Mouse (Mus musculus): ENCODE measurements at regions not wholly inside any gene's neighbourhood (a gene's known extent, or its start where the extent isn't known, plus 50 kb on each side); places are given as distances from the start of the nearest gene placed in this dataset.

- TF ChIP-seq CTCF (IDR thresholded peaks at IDR 0.05; ENCODE audit: low read depth, low read length) (no peak), GATA1 (IDR thresholded peaks at IDR 0.05; ENCODE audit: borderline replicate concordance, low read length) (no peak), POLR2AphosphoS5 (IDR thresholded peaks at IDR 0.05; ENCODE audit: insufficient replicate concordance, low read depth, low read length) (no peak), TAL1 (conservative IDR thresholded peaks at IDR 0.05; ENCODE audit: low read depth, low read length) (no peak)
Measured at GRCm38 (mm10) chr5:103368993-103369392, 56.0 kb upstream of the Ptpn13 start.

Data from G1E (cell line).